Comparison of ENCODE assay signal across 8 mouse cellular contexts in the genomic region with DNA sequence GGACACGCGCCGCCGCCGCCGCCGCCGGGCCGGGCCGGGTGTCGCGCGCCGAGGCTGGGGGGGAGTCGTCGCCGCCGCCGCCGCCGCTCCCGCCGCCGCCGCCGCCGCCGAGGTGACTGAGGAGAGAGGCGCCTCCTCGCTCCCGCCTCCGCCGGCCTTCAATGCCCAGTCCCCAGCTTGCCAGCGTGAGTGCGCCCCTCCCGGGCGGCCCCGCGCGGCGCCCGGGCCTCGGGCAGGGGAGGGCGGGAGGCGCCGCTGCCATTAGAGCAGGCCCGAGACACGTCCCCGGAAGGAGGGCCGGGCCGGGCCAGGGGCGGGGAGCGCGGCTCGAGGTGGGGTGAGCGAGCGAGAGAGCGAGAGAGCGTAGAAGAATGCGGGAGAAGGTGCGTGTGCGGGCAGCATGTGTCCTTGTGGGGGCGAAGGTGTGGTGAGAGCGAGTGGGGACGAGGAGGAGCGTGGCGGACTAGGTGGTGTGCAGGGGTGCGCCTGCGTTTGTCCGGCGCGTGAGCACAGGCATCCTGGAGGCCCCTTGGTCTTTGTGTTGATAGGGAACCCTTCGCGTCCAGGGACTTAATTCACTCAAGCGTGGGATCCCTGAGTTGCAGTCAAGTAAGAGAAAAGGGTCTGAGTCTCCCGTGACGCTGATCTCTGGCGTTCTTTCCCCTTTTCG. TPM values are rescaled to one million over a fixed set of nuclear protein-coding genes. Genes with fewer than 3 reads are reported as not detected.
DNase-seq lines count a peak whose midpoint lies in the region; ATAC-seq lines count a peak whose summit lies in the region.

No protein-coding gene starts in this region.

- peak overlapping the region; percentile 95 for H3K9ac ChIP-seq in intestine, embryonic 15.5 days

- peak overlapping the region; percentile 97 for H3K27ac ChIP-seq in intestine, embryonic 15.5 days
- H3K27ac ChIP-seq in midbrain, embryonic 10.5 days (replicated peaks) = peak overlapping the region; percentile 98

- under 1% methylated on average over 50 of the region's 79 CpGs for whole genome bisulfite sequencing in intestine, embryonic 15.5 days
- under 1% methylated on average over 65 of the region's 79 CpGs for WGBS in midbrain, embryonic 10.5 days

- H3K9me3 ChIP-seq in intestine, embryonic 15.5 days = no peaks in the 10 kb centered on the region
- H3K9me3 ChIP-seq in midbrain, embryonic 10.5 days (replicated peaks) = no peaks in the 10 kb centered on the region

- intact Hi-C loops in gastrocnemius, postnatal 36 days (cut with DNase I) = no loop called here
- intact Hi-C loops in left cerebral cortex, postnatal 4 days (cut with DNase I) = no loop called here

- ATAC-seq in intestine, embryonic 15.5 days = peak; percentile 81

- H3K4me2 ChIP-seq in intestine, embryonic 15.5 days (replicated peaks) = peak overlapping the region; percentile 51

- H3K4me3 ChIP-seq in intestine, embryonic 15.5 days (replicated peaks) = peak overlapping the region; percentile 91
- peak overlapping the region; percentile 94 for H3K4me3 ChIP-seq in midbrain, embryonic 10.5 days

- H3K36me3 ChIP-seq in intestine, embryonic 15.5 days = no peaks in the 10 kb centered on the region
- H3K36me3 ChIP-seq in midbrain, embryonic 10.5 days = no peaks in the 10 kb centered on the region

- no peaks in the 10 kb centered on the region for H3K27me3 ChIP-seq in intestine, embryonic 15.5 days (replicated peaks)
- H3K27me3 ChIP-seq in midbrain, embryonic 10.5 days (ENCODE audit: low read depth, poor library complexity, severe bottlenecking) = peaks cover 8% of the 10 kb centered on the region; the same call in 1 of the 2 replicates

- H3K4me1 ChIP-seq in intestine, embryonic 15.5 days (replicated peaks) = peaks cover 34% of the 10 kb centered on the region
- H3K4me1 ChIP-seq in midbrain, embryonic 10.5 days = peaks cover 42% of the 10 kb centered on the region

- DNase-seq in adipocyte (ENCODE audit: low spot score) = peak; percentile 72
- DNase-seq in embryo, embryonic 10.5 days (ENCODE audit: low spot score) = peak; percentile 76
- peak; percentile 73 to 75 for DNase-seq in gastrocnemius, postnatal 36 days
- DNase-seq in left cerebral cortex, postnatal 4 days = peak; percentile 68
- peak; percentile 82 for DNase-seq in midbrain, embryonic 10.5 days (ENCODE audit: low spot score)
- peak; percentile 73 for DNase-seq in right cerebral cortex, postnatal 25 days
- DNase-seq in urinary bladder, postnatal 36 days (ENCODE audit: low spot score in 2 of 2) = peak; percentile 72 to 82

RNA-seq across cellular contexts. Expression of a gene that starts 9.5 kb away (rescaled TPM):
- total RNA-seq in gastrocnemius, postnatal 36 days (2021) = 100 to 1,000 TPM; 615 to 657 TPM
- polyA plus RNA-seq in intestine, embryonic 15.5 days (2015; fragmentation: Nextera tagmentation; extraction: Ambion mirVana) = 307 and 411 TPM in 2 replicates
- total RNA-seq in left cerebral cortex, postnatal 4 days (2021) = 100 to 1,000 TPM; 133 to 141 TPM
- polyA plus RNA-seq in midbrain, embryonic 10.5 days (2016; fragmentation: Nextera tagmentation; extraction: Ambion mirVana) = 307 and 309 TPM in 2 replicates

Comparison
In these comparisons a context has a peak if more than half of its experiments do, and no peak if none do; other contexts are left out.
1. Peak in every context shown above with its lines: DNase-seq, ATAC-seq, H3K4me3 ChIP-seq and H3K27ac ChIP-seq.
2. RNA of a gene that starts 9.5 kb away (total RNA-seq): 615 to 657 TPM in gastrocnemius, postnatal 36 days; 133 to 141 TPM in left cerebral cortex, postnatal 4 days; every median in the first group is over 4 times any median in the second.